Mouse (Mus musculus): ENCODE data around the gene Btbd19.

The Btbd19 gene

GRCm38 (mm10) chr4:117115592-117115991 is 9.9 kb downstream of the Btbd19 start:
- no peak for DNase-seq (ENCODE audit: low read depth, low spot score)

GRCm38 (mm10) chr4:117113237-117113636 is 12.3 kb downstream of the Btbd19 start:
- DNase-seq (ENCODE audit: low read depth, low spot score), result no peak

GRCm38 (mm10) chr4:117110985-117111384 is 14.5 kb downstream of the Btbd19 start:
- no peak for DNase-seq (ENCODE audit: low read depth, low spot score)

- no peak for DNase-seq (ENCODE audit: low read depth, low spot score)
Observed at GRCm38 (mm10) chr4:117110249-117110648, 15.3 kb downstream of the Btbd19 start.

GRCm38 (mm10) chr4:117109330-117109729 is 16.2 kb downstream of the Btbd19 start:
- no peak for DNase-seq (ENCODE audit: low read depth, low spot score)

- no peak for DNase-seq (ENCODE audit: low read depth, low spot score)
Observed at GRCm38 (mm10) chr4:117108524-117108849, 17.0 kb downstream of the Btbd19 start.

GRCm38 (mm10) chr4:117107813-117108523 is 17.6 kb downstream of the Btbd19 start:
- DNase-seq (ENCODE audit: low read depth, low spot score), result no peak

- no peak for DNase-seq (ENCODE audit: low read depth, low spot score)
Observed at GRCm38 (mm10) chr4:117105127-117105526, 20.4 kb downstream of the Btbd19 start.

GRCm38 (mm10) chr4:117104672-117105071 is 20.9 kb downstream of the Btbd19 start:
- DNase-seq (ENCODE audit: low read depth, low spot score), result no peak

- no peak for DNase-seq (ENCODE audit: low read depth, low spot score)
Observed at GRCm38 (mm10) chr4:117101218-117101617, 24.3 kb downstream of the Btbd19 start.

- no peak for DNase-seq (ENCODE audit: low read depth, low spot score)
Observed at GRCm38 (mm10) chr4:117100036-117100435, 25.5 kb downstream of the Btbd19 start.

GRCm38 (mm10) chr4:117098764-117099036 is 26.8 kb downstream of the Btbd19 start:
- DNase-seq (ENCODE audit: low read depth, low spot score), result no peak

- no peak for DNase-seq (ENCODE audit: low read depth, low spot score)
Observed at GRCm38 (mm10) chr4:117097969-117098763, 27.4 kb downstream of the Btbd19 start.

- DNase-seq (ENCODE audit: low read depth, low spot score), result no peak
Observed at GRCm38 (mm10) chr4:117096666-117097065, 28.9 kb downstream of the Btbd19 start.

- peak; percentile 32 for DNase-seq (ENCODE audit: low read depth, low spot score)
Observed at GRCm38 (mm10) chr4:117095551-117096452, 29.7 kb downstream of the Btbd19 start, which contains the start of gene Ptch2. Gene Ptch2, plus strand, starts transcription at chr4:117096075.

GRCm38 (mm10) chr4:117094626-117095361 is 30.7 kb downstream of the Btbd19 start:
- no peak for DNase-seq (ENCODE audit: low read depth, low spot score)

GRCm38 (mm10) chr4:117090586-117090985 is 34.9 kb downstream of the Btbd19 start:
- DNase-seq (ENCODE audit: low read depth, low spot score), result no peak

GRCm38 (mm10) chr4:117087948-117088640 is 37.4 kb downstream of the Btbd19 start:
- DNase-seq (ENCODE audit: low read depth, low spot score), result no peak

- DNase-seq (ENCODE audit: low read depth, low spot score), result no peak
Observed at GRCm38 (mm10) chr4:117071183-117071582, 54.3 kb downstream of the Btbd19 start.

GRCm38 (mm10) chr4:117070624-117071023 is 54.9 kb downstream of the Btbd19 start:
- no peak for DNase-seq (ENCODE audit: low read depth, low spot score)

- DNase-seq (ENCODE audit: low read depth, low spot score), result no peak
Observed at GRCm38 (mm10) chr4:117069647-117070046, 55.9 kb downstream of the Btbd19 start.
